Mouse (Mus musculus): ENCODE results near the gene Socs3.
A peak's percentile ranks its signal among the peaks of the same experiment; 100 is the strongest.

Socs3 gene

GRCm38 (mm10) chr11:117995661-117996060 is 25.8 kb upstream of the Socs3 start:
- no peak for DNase-seq (ENCODE audit: low spot score in 2 of 2)

GRCm38 (mm10) chr11:117995255-117995654 is 25.4 kb upstream of the Socs3 start:
- DNase-seq (ENCODE audit: low spot score in 2 of 2): no peak

- no peak for DNase-seq (ENCODE audit: low spot score in 2 of 2)
Measured at GRCm38 (mm10) chr11:117994250-117995057, 24.6 kb upstream of the Socs3 start.

- no peak for DNase-seq (ENCODE audit: low spot score in 2 of 2)
Measured at GRCm38 (mm10) chr11:117993190-117994175, 23.6 kb upstream of the Socs3 start.

GRCm38 (mm10) chr11:117991502-117992470 is 21.9 kb upstream of the Socs3 start:
- no peak for DNase-seq (ENCODE audit: low spot score in 2 of 2)

GRCm38 (mm10) chr11:117989926-117990325 is 20.1 kb upstream of the Socs3 start:
- DNase-seq (ENCODE audit: low spot score in 2 of 2): no peak

GRCm38 (mm10) chr11:117989241-117989640 is 19.4 kb upstream of the Socs3 start:
- no peak for DNase-seq (ENCODE audit: low spot score in 2 of 2)

GRCm38 (mm10) chr11:117987968-117988367 is 18.1 kb upstream of the Socs3 start:
- DNase-seq (ENCODE audit: low spot score in 2 of 2): no peak

- DNase-seq (ENCODE audit: low spot score in 2 of 2): peak in 1 of 2 experiments; percentile 61
Measured at GRCm38 (mm10) chr11:117987032-117987451, 17.2 kb upstream of the Socs3 start.

- peak; percentile 83 to 93 for DNase-seq (ENCODE audit: low spot score in 2 of 2)
Measured at GRCm38 (mm10) chr11:117986126-117987031, 16.5 kb upstream of the Socs3 start, which contains the start of gene Pgs1. Gene Pgs1, plus strand, starts transcription at chr11:117986292.

GRCm38 (mm10) chr11:117983770-117984169 is 13.9 kb upstream of the Socs3 start:
- no peak for DNase-seq (ENCODE audit: low spot score in 2 of 2)

GRCm38 (mm10) chr11:117982426-117982825 is 12.6 kb upstream of the Socs3 start:
- DNase-seq (ENCODE audit: low spot score in 2 of 2): no peak

- no peak for DNase-seq (ENCODE audit: low spot score in 2 of 2)
Measured at GRCm38 (mm10) chr11:117979388-117979787, 9.5 kb upstream of the Socs3 start.

GRCm38 (mm10) chr11:117977694-117978360 is 8.0 kb upstream of the Socs3 start:
- no peak for DNase-seq (ENCODE audit: low spot score in 2 of 2)

GRCm38 (mm10) chr11:117976081-117976582 is 6.3 kb upstream of the Socs3 start:
- DNase-seq (ENCODE audit: low spot score in 2 of 2): peak in 1 of 2 experiments; percentile 58

GRCm38 (mm10) chr11:117975211-117975967 is 5.5 kb upstream of the Socs3 start:
- no peak for DNase-seq (ENCODE audit: low spot score in 2 of 2)

- no peak for DNase-seq (ENCODE audit: low spot score in 2 of 2)
Measured at GRCm38 (mm10) chr11:117974327-117975125, 4.7 kb upstream of the Socs3 start.

GRCm38 (mm10) chr11:117973569-117973968 is 3.7 kb upstream of the Socs3 start:
- no peak for DNase-seq (ENCODE audit: low spot score in 2 of 2)

Data from spleen, postnatal 10 days (tissue).